Mouse (Mus musculus): ENCODE data around the gene Sh3glb2. TPM values are rescaled to one million over a fixed set of nuclear protein-coding genes. Genes with fewer than 3 reads are reported as not detected.

Sh3glb2 gene
- total and polyA plus RNA-seq, 2 experiments from 2014 or later, result 171 to 410 TPM

- Histone ChIP-seq H3K4me1 (ENCODE audit: insufficient read depth, low read length) (no peaks in the 10 kb centered on the region), H3K9me3 (ENCODE audit: low read length) (no peaks in the 10 kb centered on the region), H3K27ac (no peak overlapping the region), H3K36me3 (ENCODE audit: insufficient read depth, low read length) (peaks cover 71% of the 10 kb centered on the region), H3K4me2 (ENCODE audit: low read depth, low read length) (no peak overlapping the region), H3K9ac (replicated peaks; ENCODE audit: low read length) (no peak overlapping the region), H3K4me3 (ENCODE audit: low read length) (no peak overlapping the region), H3K27me3 (ENCODE audit: insufficient read depth, low read length) (no peaks in the 10 kb centered on the region)
- no peak for DNase-seq (ENCODE audit: low spot score)
- TF ChIP-seq CTCF (IDR thresholded peaks at IDR 0.05; ENCODE audit: low read depth), result no peak
- 88% methylated on average over 7 of the region's 7 CpGs for WGBS
- no peak for ATAC-seq
Measured at GRCm38 (mm10) chr2:30342544-30342943, 16.6 kb downstream of the Sh3glb2 start.

GRCm38 (mm10) chr2:30342061-30342460 lies 17.1 kb downstream of the Sh3glb2 start:
- H3K27ac ChIP-seq, result no peak overlapping the region
- no peak overlapping the region for H3K4me2 ChIP-seq (ENCODE audit: low read depth, low read length)
- no peak overlapping the region for H3K4me3 ChIP-seq (ENCODE audit: low read length)
- ATAC-seq, result no peak
- H3K27me3 ChIP-seq (ENCODE audit: insufficient read depth, low read length), result no peaks in the 10 kb centered on the region
- 81% methylated on average over 3 of the region's 3 CpGs for WGBS
- peaks cover 70% of the 10 kb centered on the region for H3K36me3 ChIP-seq (ENCODE audit: insufficient read depth, low read length)
- DNase-seq (ENCODE audit: low spot score), result no peak
- TF ChIP-seq CTCF (IDR thresholded peaks at IDR 0.05; ENCODE audit: low read depth), result no peak
- H3K4me1 ChIP-seq (ENCODE audit: insufficient read depth, low read length), result no peaks in the 10 kb centered on the region
- H3K9ac ChIP-seq (replicated peaks; ENCODE audit: low read length), result no peak overlapping the region
- no peaks in the 10 kb centered on the region for H3K9me3 ChIP-seq (ENCODE audit: low read length)

- H3K27ac ChIP-seq, result no peak overlapping the region
- H3K4me2 ChIP-seq (ENCODE audit: low read depth, low read length), result no peak overlapping the region
- DNase-seq (ENCODE audit: low spot score) (no peak), ATAC-seq (no peak)
- H3K4me1 ChIP-seq (ENCODE audit: insufficient read depth, low read length), result no peaks in the 10 kb centered on the region
- no peak overlapping the region for H3K9ac ChIP-seq (replicated peaks; ENCODE audit: low read length)
- no peaks in the 10 kb centered on the region for H3K27me3 ChIP-seq (ENCODE audit: insufficient read depth, low read length)
- no peak overlapping the region for H3K4me3 ChIP-seq (ENCODE audit: low read length)
- H3K9me3 ChIP-seq (ENCODE audit: low read length), result no peaks in the 10 kb centered on the region
- peaks cover 78% of the 10 kb centered on the region for H3K36me3 ChIP-seq (ENCODE audit: insufficient read depth, low read length)
- TF ChIP-seq CTCF (IDR thresholded peaks at IDR 0.05; ENCODE audit: low read depth), result no peak
- WGBS, result 93% methylated on average over 12 of the region's 12 CpGs
Measured at GRCm38 (mm10) chr2:30337179-30337578, 22.0 kb downstream of the Sh3glb2 start.

- DNase-seq (ENCODE audit: low spot score) (no peak), ATAC-seq (no peak)
- H3K4me2 ChIP-seq (ENCODE audit: low read depth, low read length), result no peak overlapping the region
- H3K4me3 ChIP-seq (ENCODE audit: low read length), result no peak overlapping the region
- H3K27ac ChIP-seq, result no peak overlapping the region
- WGBS, result 81% methylated on average over 16 of the region's 16 CpGs
- no peak for TF ChIP-seq CTCF (IDR thresholded peaks at IDR 0.05; ENCODE audit: low read depth)
- no peak overlapping the region for H3K9ac ChIP-seq (replicated peaks; ENCODE audit: low read length)
- H3K27me3 ChIP-seq (ENCODE audit: insufficient read depth, low read length), result no peaks in the 10 kb centered on the region
- H3K4me1 ChIP-seq (ENCODE audit: insufficient read depth, low read length), result no peaks in the 10 kb centered on the region
- peaks cover 71% of the 10 kb centered on the region for H3K36me3 ChIP-seq (ENCODE audit: insufficient read depth, low read length)
- no peaks in the 10 kb centered on the region for H3K9me3 ChIP-seq (ENCODE audit: low read length)
Measured at GRCm38 (mm10) chr2:30336174-30336915, 22.8 kb downstream of the Sh3glb2 start.

GRCm38 (mm10) chr2:30335324-30335723 lies 23.8 kb downstream of the Sh3glb2 start:
- Histone ChIP-seq H3K4me2 (ENCODE audit: low read depth, low read length) (no peak overlapping the region), H3K9me3 (ENCODE audit: low read length) (no peaks in the 10 kb centered on the region), H3K9ac (replicated peaks; ENCODE audit: low read length) (no peak overlapping the region), H3K27ac (no peak overlapping the region), H3K4me3 (ENCODE audit: low read length) (no peak overlapping the region), H3K36me3 (ENCODE audit: insufficient read depth, low read length) (peaks cover 71% of the 10 kb centered on the region), H3K27me3 (ENCODE audit: insufficient read depth, low read length) (no peaks in the 10 kb centered on the region), H3K4me1 (ENCODE audit: insufficient read depth, low read length) (no peaks in the 10 kb centered on the region)
- WGBS, result 95% methylated on average over 2 of the region's 2 CpGs
- DNase-seq (ENCODE audit: low spot score), result no peak
- ATAC-seq, result no peak
- TF ChIP-seq CTCF (IDR thresholded peaks at IDR 0.05; ENCODE audit: low read depth), result no peak

- TF ChIP-seq CTCF (IDR thresholded peaks at IDR 0.05; ENCODE audit: low read depth), result no peak
- 77% methylated on average over 3 of the region's 3 CpGs for WGBS
- Histone ChIP-seq H3K27me3 (ENCODE audit: insufficient read depth, low read length) (no peaks in the 10 kb centered on the region), H3K4me3 (ENCODE audit: low read length) (no peak overlapping the region), H3K4me1 (ENCODE audit: insufficient read depth, low read length) (no peaks in the 10 kb centered on the region), H3K36me3 (ENCODE audit: insufficient read depth, low read length) (peaks cover 79% of the 10 kb centered on the region), H3K9ac (replicated peaks; ENCODE audit: low read length) (no peak overlapping the region), H3K9me3 (ENCODE audit: low read length) (no peaks in the 10 kb centered on the region), H3K27ac (no peak overlapping the region), H3K4me2 (ENCODE audit: low read depth, low read length) (no peak overlapping the region)
- DNase-seq (ENCODE audit: low spot score) (no peak), ATAC-seq (no peak)
Measured at GRCm38 (mm10) chr2:30328791-30329190, 30.3 kb downstream of the Sh3glb2 start.

- no peak for TF ChIP-seq CTCF (IDR thresholded peaks at IDR 0.05; ENCODE audit: low read depth)
- Histone ChIP-seq H3K4me1 (ENCODE audit: insufficient read depth, low read length) (no peaks in the 10 kb centered on the region), H3K4me2 (ENCODE audit: low read depth, low read length) (no peak overlapping the region), H3K4me3 (ENCODE audit: low read length) (no peak overlapping the region), H3K36me3 (ENCODE audit: insufficient read depth, low read length) (peaks cover 79% of the 10 kb centered on the region), H3K27ac (no peak overlapping the region), H3K9me3 (ENCODE audit: low read length) (no peaks in the 10 kb centered on the region), H3K27me3 (ENCODE audit: insufficient read depth, low read length) (no peaks in the 10 kb centered on the region), H3K9ac (replicated peaks; ENCODE audit: low read length) (no peak overlapping the region)
- WGBS, result 90% methylated on average over 7 of the region's 7 CpGs
- ATAC-seq (no peak), DNase-seq (ENCODE audit: low spot score) (no peak)
Measured at GRCm38 (mm10) chr2:30327276-30327675, 31.9 kb downstream of the Sh3glb2 start.

Measured in hindbrain, postnatal 0 days (tissue).